Mouse (Mus musculus): Measurements from ENCODE around the gene Eif5a.

Gene Eif5a

DNA sequence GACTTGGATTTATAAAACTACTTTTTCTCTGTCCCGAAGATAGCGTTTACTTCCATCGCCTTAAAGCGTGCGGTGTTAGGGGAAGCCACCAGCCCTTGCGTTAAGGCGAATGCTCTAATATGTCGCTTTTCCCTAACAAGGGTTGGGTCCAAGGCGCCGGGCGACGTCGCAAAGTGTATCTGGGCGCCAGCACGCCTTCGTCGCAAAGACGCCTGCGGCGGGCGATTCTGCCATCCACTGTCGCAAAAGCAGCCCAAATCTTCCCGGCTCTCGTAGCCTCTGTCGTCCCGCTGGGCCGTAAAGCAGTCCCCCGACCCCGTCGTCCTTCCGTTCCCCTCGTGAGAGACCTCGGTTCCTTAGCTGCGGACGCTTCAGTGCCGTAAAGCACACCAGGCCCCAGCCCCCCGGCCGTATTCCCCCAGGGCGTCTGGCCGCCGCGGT is 20.3 kb downstream of the Eif5a start:
- DNase-seq, result peak; percentile 92 to 96

DNA sequence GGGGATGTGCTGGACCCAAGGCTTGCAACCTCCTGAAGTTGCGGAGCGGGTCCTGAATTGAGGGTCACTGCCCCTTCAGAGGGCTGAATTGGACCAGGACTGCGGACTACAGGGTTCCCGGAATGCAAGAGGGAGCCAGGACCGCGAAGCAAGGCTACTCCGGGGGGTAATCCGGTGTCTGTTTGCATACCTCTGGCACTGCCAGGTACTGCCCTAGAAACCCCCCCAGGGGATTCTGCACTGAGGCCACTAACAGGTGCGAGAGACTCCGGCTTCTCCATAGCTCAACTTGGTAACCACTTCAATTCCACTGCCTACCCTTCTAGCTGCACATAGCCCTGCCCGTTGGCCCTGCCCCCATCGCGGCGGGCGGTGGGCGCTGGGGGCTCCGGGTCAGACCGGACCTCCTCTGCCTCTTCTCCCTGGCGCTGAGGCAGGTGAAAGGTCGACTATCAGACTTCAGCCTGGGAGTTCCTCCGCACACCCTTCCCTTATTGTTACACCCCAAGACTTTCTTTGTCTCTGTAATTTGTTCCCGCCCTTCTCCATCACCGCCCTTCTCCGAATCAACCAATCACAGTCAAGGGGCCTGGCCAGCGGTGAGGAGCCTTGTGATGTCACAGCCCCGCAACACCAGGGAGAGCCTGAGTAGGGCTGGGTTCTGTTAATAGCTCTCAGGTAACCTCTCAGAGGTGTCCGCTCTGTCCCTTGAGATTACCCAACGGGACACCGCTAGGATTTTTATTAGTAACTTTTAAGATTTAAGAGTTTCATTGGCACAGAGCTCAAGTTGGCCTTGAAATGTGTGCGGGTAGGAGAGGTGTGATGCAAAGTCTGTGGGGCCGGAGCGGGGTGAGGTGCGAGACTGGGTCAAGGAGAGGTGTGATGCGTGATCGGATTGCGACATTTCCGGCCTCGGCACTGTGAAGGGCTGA is 21.0 kb downstream of the Eif5a start, which contains the start of the genes 2810408A11Rik and Neurl4:
TSS of gene 2810408A11Rik (minus strand) at position 517 of the 935 bp plus-strand sequence.
TSS of gene Neurl4 (plus strand) at position 602 of the 935 bp plus-strand sequence.
- DNase-seq, result peak; percentile 87 to 93

DNA sequence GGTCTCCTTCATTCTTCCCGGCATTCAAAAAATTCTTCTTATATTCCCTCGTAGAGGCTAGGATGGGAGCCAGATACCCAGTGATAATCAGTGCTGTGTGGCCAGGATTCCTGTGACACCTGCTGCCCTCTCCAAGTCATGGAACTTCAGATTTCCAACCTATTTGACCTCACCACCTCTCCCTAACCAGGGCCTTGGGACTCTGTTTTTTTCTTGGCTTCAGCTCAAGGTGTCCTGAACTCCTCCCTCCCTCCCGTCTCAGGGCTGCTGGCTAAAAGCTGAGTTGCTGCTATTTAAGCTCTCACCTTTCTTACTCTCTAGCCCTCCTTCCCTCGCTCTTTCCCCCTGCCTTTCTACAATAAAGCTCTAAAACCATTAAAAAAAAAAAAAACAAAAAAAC is 21.9 kb downstream of the Eif5a start:
- no peak for DNase-seq

DNA sequence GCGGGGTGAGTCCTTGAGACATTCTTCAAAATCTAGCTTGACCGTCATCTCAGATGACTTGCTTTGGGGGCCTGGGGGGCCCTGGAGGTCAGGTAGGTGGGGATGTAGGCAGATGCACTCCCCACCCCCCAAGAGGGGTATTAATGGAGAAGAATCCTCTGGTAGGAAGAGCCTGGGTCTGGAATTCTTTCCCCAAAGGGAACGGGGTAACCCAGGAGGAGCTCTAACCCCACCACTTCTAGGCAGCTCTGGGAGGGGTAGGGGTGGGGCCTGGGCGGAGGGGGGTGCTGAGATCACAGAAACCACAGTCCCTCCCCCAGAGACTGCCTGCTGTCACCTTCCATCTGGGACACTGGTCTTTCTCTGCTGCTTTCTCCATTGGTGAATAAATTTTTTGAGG is 26.5 kb downstream of the Eif5a start, which contains the start of gene Acap1:
TSS of gene Acap1 (minus strand) at position 249 of the 400 bp plus-strand sequence.
- DNase-seq, result no peak

DNA sequence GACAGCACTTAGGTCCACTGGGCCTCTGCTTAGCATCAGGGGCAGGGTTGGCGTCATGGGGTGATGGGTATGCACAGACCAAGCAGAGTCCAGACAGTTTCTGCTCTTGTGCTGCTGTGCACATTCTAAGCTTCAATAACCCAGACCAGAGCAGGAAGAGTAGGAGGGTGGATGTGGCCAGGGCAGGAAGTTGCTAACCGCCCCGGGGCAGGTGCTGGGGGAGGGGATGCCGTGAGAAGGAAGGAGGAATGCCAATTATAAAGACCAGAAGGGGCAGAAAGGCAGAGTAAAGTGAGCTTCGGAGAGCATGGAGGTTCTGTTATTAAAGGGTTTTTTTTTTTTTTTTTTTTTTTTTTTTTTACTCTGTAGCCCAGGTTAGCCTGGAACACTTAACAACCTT is 27.1 kb downstream of the Eif5a start:
- peak; percentile 31 to 44 for DNase-seq

DNA sequence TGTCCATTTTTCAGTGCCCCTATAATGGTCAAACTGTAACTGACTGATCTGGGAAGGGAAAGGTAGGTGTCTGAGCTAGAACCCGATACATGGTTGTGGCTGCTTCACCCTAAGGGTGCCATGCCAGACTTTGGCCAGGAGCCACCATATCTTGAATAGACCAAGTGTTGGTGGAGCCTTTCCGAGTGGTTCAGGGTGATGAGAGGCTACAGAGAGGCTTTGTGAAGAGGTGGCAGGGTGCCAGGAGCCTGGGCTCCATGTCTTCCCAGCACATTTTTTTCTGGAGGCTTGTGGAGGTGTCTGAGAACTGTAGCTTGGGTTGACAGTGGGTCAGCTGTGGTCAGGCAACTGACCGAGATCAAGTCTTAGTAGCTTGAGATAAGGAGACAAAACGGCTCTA is 30.3 kb downstream of the Eif5a start:
- DNase-seq, result no peak

DNA sequence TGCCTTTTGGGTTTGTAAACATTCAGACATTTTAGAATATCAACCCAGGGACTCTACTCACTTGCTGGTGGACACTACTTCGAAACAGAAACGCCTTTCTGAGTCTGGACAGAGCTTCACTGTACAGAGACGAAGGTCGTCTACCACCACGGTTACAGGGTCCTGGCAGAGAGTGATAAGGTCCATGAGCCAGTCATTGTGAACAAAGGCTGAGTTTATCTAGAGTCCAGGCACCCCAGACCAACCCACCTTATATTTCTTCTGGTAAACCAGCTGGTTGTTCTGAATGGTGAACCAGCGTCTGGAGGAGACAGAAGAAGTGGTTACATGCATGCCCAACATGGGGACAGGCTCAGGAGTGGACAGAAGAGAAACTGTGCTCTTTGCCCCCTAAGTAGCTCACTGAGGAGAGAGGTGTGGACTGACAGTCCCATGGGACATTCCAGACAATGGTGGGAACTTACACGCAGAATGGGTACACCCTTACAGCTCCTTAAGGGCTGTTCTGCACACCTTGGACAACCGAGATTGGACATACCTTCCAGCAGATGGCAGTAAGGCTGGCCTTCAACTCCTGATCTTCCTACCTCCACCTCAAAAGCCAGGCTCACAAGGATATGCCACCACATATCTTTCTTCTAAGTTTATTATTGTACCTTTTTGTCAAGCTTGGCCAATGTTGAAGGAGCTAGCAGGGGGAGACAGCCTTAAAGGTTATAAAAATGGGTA is 34.7 kb downstream of the Eif5a start:
- peak; percentile 30 to 57 for DNase-seq

DNA sequence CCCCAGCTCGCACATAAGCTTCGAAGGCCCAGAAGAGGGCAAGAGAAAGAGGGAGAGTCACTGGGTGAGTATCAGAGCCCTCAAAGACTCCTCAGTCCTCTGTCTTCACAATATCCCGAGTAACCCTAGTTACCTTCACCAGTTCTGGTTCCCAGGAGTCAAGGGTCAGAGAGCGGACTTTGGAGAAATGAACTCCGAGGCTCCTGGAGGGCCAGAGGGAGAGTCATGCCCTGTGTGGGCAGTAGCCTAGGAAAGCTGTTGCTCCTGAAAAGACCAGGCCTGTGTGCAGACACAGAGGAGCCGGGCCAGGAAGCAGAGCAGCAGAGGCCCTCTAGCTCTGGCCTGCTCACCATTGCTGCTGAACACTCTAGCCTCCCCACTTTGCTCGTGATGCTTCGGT is 37.1 kb downstream of the Eif5a start:
- no peak for DNase-seq

DNA sequence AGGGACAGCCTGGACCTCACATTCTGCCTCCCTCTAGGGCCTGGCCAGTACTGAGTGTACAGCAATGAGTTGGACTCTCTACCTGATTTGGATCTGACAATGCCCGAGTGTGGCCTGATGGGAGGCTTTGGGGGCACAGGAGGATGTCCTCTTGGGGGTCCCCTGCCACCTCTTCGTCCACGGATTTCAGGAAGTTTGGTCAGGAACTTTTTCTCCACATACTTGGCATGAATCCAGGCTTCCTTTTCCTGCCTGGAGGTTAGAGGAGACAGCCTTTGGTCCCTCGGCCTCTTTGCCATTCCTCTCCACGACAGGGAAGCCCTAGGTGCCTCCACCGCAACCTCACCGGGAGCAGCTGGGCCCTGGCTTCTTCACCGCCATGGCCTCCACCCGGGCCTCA is 37.5 kb downstream of the Eif5a start:
- DNase-seq, result peak in 1 of 2 experiments; percentile 27

DNA sequence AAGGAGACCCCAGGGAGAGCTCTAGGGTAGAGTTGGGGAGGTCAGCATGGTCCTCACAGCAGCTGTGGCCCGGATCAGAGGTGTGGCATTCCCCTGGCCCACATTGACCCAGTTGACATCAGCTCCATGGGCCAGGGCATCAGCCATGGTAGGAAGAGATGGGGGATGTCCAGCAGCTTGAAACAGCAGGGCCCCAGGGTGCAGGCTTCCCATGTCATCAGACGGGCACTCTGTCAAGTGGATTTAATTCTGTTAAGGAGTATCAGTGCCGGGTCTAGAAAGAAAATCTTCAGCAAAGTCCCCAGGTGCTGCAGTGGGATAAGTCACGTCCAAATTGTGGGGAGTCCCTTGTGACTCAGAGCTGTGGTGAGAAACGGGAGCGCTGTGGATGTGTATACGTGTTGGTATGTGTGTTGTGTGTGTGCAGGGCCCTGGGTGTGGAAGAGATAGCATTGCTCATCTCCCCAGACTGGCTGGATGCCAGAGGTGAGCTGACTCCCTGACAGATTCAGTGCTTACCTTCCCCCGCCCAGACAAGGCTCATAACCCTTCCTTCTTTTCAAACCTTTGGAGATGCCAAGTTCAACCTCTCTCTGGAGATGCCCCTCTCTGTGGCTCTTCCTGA is 38.1 kb downstream of the Eif5a start:
- DNase-seq, result peak in 1 of 2 experiments; percentile 34

DNA sequence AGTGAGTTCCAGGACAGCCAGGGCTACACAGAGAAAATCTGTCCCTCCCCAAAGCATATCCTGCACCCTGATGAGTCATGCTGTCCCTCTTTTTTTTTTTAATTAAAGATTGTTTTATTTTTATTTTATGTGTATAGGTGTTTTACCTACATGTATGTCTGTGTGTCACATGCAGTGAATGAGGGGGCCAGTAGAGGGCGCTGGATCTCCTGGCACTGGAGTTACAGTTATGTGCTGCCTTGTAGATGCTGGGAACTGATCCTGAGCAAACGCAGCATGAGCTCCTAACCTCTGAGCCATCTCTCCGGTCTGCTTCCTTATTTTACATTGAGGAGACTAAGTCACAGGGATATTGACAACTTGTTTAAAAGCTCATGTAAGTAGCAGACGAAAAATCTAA is 38.7 kb downstream of the Eif5a start:
- DNase-seq, result peak; percentile 55 to 68

DNA sequence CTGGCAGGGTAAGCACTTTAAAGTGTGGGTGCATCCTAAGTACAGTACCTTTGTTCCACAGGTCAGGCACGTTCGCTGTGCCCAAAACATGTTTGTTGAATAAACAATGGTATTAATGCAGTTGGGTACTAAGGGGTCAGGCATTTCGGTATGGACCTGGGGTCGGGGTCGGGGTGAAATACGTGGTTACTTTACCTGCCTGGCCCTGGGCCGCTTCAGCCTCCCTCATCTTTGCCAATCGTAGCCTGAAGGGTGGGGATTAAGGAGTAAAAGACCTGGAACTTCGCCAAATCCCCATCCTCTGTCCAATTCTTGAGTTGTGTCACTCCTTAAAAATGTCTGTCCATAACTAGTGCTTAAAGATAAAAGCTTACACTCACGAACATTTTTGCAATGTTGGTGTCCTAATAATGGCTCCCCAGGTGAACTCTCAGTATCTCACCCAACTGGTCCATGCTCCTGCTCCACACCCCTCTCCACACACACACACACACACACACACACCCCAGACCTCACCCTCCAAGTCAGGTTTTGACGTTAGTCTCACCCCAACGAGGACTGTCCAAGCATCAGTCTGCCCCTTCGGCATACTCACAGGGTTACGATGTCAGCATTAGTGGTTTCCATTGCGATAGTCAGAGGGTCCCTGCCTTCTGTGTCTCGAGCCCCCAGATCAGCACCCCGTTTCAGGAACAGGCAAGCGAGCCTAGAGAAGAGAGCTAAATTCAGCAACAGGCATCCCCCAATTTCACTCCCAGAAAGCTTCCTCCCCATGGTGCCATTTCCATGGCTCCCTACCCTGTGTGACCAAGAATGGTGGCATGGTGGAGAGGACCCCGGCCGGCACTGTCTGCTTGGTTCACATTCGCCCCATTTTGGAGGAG is 39.7 kb downstream of the Eif5a start:
- peak in 1 of 2 experiments; percentile 15 for DNase-seq

DNA sequence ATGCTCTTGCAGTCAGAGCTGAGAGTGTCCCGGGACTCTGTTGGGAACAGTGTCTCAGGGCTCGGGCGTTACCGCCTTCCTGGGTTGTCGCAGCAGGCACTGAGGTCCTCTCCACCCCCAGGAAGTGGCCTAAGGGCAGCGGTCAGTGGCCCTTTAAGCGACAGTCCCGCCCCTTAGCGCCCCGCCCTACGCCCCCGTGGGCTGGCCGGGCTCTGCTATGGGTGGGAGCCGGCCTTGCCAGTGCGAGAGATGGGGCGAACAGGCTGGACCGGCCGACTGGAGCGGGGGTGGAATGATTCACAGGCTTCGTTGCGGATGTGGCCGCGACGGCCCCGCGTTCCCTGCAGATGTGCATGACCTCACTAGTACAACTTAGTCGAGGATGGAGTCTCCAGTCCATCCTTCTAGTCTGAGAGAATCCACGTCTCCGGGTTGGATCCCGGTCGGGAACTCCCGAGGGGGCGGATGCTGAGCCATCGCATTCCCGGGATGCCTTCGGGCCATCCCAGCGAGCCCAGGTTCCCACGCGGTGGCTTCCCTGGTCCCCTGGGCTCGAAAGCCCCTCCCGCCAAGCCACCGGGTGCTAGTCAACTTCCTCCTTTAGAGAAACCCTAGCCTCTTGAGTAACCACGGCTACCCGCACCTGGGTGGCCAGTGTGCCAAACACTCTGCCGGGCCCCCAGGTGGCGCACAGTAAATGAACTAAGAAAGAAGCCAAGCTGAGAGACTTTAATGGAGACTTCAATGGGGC is 40.7 kb downstream of the Eif5a start, which contains the start of gene Kctd11:
TSS of gene Kctd11 (minus strand) at position 554 of the 751 bp plus-strand sequence.
- peak; percentile 91 to 95 for DNase-seq

DNA sequence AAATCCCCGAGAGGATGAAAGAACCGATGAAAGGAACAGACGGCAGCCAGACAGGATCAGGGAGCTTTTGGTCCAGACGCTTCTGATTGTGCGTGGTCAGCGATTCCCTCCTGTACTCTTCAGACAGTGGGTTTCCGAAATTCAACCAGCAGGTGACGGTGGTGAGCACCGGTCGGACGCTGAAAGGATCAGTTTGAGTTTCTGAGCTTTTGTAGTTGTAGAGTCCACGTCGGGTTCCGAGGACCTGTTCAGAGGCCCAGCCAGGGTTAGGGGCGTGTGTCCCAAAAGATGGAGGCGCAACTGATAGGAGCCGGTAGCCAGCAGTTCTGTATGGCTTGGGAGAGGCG is 41.3 kb downstream of the Eif5a start:
- DNase-seq, result peak; percentile 83 to 90

DNA sequence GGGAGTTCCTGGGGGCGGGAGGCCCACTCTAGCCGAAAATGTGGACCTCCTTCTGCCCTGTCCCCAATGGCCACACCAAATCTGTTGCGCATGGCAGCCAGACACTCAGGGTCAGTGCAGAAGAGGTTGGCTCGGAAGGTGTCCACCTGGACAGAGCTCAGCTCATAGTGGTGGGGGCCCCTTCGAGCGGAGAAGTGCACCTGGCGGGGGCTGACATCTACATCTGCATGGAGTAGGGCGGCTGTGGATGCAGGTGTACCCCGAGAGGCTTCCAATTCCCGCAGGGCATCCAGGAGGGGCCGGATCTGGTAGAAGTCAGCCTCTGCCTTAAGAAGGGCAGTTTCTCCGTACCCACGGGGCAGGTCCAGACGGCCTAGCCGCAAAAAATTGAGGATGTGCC is 42.0 kb downstream of the Eif5a start:
- peak in 1 of 2 experiments; percentile 28 for DNase-seq

DNA sequence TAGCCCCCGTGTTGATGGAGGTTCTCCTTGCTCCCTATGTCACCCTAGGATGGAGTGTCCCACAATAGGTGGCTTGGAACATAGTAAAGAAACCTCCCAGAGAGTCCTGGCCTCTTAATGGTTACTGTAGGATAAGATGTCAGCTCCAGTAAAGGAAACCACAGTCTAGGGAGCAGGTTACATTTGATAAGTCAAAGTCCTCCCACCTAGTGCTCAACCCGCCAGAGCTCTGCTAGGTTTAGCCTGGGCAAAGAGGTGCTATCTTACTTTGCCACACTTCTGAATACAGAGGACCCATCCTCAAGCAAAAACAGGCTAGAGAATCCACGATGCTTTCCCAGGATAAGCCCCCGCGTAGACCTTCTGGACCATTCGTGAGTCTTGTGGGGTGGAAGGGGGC is 42.8 kb downstream of the Eif5a start:
- no peak for DNase-seq

DNA sequence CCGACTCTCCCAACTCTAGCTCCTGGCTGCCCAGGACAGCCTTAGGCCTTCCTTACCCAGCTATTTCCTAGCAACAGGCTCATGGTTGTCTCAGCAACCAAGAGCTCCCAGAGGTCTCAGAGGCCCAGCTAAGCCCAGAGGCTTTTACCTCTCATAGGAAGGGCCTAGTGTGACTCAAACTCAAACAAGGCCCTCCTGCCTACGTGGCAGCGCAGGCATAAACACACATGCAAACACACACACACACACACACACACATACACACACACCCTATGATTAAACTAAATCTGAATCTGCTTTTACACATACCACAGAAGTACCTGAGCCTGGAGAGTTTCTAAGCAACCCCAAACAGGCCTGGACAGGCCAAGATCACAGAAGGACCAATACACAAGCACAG is 43.4 kb downstream of the Eif5a start:
- DNase-seq, result no peak

DNA sequence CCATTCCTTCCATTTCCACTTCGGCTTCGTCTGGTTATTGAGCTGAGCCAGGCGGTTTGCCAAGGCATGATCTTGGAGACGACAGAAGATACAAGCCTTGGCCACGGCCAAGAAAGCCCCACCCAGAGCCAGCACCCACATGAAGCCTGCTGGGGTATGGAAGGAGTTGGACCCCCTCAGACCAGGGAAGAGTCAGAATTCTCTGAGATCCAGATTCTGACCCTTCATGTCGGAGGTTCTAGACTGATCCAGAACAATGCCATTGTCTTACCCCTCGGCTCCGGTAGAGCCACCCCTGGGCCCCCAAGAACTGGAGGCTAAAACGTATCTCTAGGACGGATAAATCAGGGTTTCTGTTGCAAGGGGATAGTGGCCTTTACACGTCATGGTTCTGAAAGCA is 43.9 kb downstream of the Eif5a start, which contains the start of gene Tmem95:
TSS of gene Tmem95 (minus strand) at position 141 of the 400 bp plus-strand sequence.
- DNase-seq, result no peak

DNA sequence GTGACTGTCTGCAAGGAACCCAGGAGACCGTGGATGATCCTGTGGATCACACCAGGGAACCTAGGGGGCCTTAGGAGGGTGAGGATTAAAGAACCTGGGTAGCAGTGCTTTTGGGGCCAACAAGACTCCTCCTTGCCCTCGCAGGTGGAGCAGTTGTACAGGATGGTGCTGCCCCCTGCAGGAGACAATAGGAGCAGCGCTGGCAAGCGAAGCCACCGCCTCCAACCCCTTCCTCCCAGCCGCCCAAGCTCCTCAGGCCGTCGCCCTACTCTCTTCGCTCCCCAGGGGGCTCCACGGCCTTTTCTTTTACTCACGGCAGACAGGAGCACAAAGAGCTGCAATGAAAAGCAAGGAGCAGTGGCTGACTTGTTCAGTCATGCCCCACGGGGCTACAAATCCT is 44.9 kb downstream of the Eif5a start:
- DNase-seq, result peak; percentile 92 to 94

DNA sequence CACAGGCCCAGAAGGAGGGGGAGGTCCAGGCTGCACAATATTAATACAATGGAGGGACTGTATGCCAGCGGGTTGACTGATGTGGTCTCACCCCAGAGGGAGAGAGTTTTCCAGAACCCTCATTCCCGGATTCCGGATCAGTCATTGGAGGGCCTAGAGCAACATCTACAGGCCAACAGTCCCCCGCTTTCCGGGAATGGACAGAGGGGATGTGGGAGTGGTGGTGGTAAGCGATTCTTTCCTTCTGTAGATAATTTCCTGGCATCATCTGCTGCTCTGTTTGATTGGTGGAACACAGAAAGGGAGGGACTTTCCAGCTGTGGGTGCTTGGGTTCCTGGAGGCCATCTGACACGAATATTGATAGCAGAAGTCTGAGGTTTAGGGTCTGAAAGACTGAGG is 45.6 kb downstream of the Eif5a start:
- peak; percentile 52 to 70 for DNase-seq

DNA sequence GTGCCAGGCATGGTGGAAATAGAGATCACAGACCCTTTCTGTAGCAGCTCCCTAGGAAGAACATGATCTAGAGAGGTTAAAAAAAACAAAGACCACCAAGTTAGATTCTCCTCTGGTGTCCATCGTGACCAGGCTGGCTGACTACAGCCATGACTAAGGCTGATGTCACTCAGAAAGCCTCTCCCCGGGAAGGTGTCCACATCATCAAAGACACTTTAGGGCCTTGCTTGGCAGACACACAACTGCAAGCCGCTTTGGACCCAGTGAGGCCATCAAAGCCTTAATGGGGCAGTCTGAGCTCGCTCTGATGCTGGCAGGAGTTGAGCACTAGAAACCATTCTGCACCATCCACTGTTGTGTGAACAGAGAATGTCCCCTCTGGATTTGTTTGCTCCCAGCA is 49.3 kb downstream of the Eif5a start:
- DNase-seq, result no peak
